Mouse (Mus musculus) hindbrain, embryonic 13.5 days (tissue): ENCODE results near the gene Rimbp2. TPM values are rescaled to one million over a fixed set of nuclear protein-coding genes. Genes with fewer than 3 reads are reported as not detected.

ENCODE experiments used
- ATAC-seq: fragments of 200-750 bp; cut with Nextera tagmentation; 2 replicates; pipeline ENCODE4 v1.8.0; 2017; ENCODE audit warnings: moderate TSS enrichment; ENCODE audit not compliant: low FRiP score
- H3K27ac ChIP-seq: fragments of 300-500 bp; sonication (generic); 2 replicates; pipeline ENCODE4 v1.5.1; 2015; ENCODE audit warnings: inconsistent platforms, mild to moderate bottlenecking, moderate library complexity
- H3K27me3 ChIP-seq: fragments of 300-500 bp; sonication (generic); 2 replicates; pipeline ENCODE4 v1.6.1; 2015; ENCODE audit warnings: mild to moderate bottlenecking, inconsistent platforms
- H3K36me3 ChIP-seq: fragments of 300-500 bp; sonication (generic); 2 replicates; pipeline ENCODE4 v1.6.1; 2015; ENCODE audit warnings: mild to moderate bottlenecking, inconsistent platforms
- H3K4me1 ChIP-seq: fragments of 300-500 bp; sonication (generic); replicated peaks from 2 replicates; pipeline ENCODE4 v1.6.1; 2015; ENCODE audit warnings: inconsistent platforms
- H3K4me2 ChIP-seq: fragments of 300-500 bp; sonication (generic); 2 replicates; pipeline ENCODE4 v1.6.1; 2015; ENCODE audit warnings: inconsistent platforms, mild to moderate bottlenecking, moderate library complexity
- H3K4me3 ChIP-seq: fragments of 300-500 bp; sonication (generic); 2 replicates; pipeline ENCODE4 v1.5.1; 2015; ENCODE audit warnings: mild to moderate bottlenecking, inconsistent platforms
- H3K9ac ChIP-seq: fragments of 300-500 bp; sonication (generic); 2 replicates; pipeline ENCODE4 v1.6.1; 2015; ENCODE audit warnings: mild to moderate bottlenecking, inconsistent platforms
- H3K9me3 ChIP-seq: fragments of 300-500 bp; sonication (generic); 2 replicates; pipeline ENCODE4 v1.6.1; 2016; ENCODE audit warnings: inconsistent platforms
- WGBS: fragments of 180-500 bp; shearing (Covaris S2); methylation state at CpG from one replicate; pipeline ENCODE4 v1.1.7; 2015; 5-methylcytosine and 5-hydroxymethylcytosine counted together
- polyA plus RNA-seq: library from polyadenylated mRNA; unstranded; fragments of >200 nt; fragmentation: Nextera tagmentation; extraction: Ambion mirVana; gene quantifications from 2 replicates; pipeline ENCODE4 v1.2.1, GENCODE M21; 2015

Rimbp2 gene
- polyA plus RNA-seq, 1 experiment from 2014 or later: 4.2 TPM

DNA sequence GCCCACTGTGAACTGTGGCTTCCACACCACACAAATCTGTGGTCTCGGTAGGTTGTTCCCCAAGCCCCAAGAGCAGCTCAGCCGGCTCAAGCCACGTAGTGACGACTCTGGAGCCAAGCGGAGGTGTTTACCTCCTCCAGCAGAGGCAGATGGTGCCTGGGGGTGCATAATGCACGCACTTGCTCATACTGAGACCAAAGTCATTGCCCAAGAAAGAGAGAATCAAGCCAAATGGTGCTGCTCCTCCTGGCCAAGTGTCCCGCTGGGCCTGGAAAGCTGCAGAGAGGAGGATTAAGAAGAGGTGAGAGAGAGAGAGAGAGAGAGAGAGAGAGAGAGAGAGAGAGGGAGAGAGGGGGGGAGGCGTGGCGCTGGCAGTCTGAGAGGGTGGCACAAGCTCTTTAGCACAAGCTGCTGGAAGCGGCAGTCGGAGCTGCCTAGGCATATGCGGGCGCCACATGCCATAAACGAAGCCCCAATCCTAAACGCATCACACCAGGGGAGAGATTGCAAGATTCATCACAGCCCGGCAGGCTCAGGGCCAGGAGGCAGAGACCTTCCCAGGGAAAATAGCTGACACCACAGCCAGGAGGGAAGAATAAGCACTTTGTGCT is 75.8 kb downstream of the Rimbp2 start:
- H3K4me2 ChIP-seq: 0 out of 2 replicates have a peak overlapping the region, but pooled peaks have one; percentile 3
- H3K27me3 ChIP-seq: no peaks in the 10 kb centered on the region
- peak overlapping the region; percentile 55 for H3K27ac ChIP-seq
- no peaks in the 10 kb centered on the region for H3K9me3 ChIP-seq
- H3K9ac ChIP-seq: 0 out of 2 replicates have a peak overlapping the region, but pooled peaks have one; percentile 24
- ATAC-seq: peak; percentile 50
- peaks cover 14% of the 10 kb centered on the region for H3K4me1 ChIP-seq
- no peaks in the 10 kb centered on the region for H3K36me3 ChIP-seq
- no peak overlapping the region for H3K4me3 ChIP-seq
- 19% methylated on average over 16 of the region's 16 CpGs for WGBS

DNA sequence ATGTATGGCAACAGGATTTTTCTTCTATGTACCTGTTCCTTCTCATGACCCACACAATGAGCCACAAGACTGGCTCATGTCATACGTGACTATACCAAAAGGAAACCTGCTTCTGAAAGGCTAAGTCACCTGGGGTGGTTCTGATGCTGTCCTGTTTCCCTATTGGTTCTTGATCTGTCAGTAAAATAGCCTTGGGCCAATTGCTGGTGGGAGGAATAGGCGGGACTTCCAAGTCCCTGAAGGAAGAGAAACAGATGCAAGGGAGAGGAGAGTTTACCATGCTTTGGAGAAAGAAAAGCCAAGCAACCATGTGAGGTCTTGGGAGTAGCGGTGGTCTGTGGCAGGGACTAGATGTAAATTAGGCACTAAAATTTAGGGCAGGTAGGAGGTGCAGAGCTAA is 81.6 kb downstream of the Rimbp2 start:
- WGBS: 74% methylated on average over 3 of the region's 3 CpGs
- no peak overlapping the region for H3K4me2 ChIP-seq
- no peaks in the 10 kb centered on the region for H3K27me3 ChIP-seq
- H3K4me1 ChIP-seq: peaks cover 6% of the 10 kb centered on the region; the same call in 1 of the 2 replicates
- H3K9ac ChIP-seq: no peak overlapping the region
- no peak overlapping the region for H3K27ac ChIP-seq
- no peak overlapping the region for H3K4me3 ChIP-seq
- no peak for ATAC-seq
- H3K36me3 ChIP-seq: no peaks in the 10 kb centered on the region
- no peaks in the 10 kb centered on the region for H3K9me3 ChIP-seq

DNA sequence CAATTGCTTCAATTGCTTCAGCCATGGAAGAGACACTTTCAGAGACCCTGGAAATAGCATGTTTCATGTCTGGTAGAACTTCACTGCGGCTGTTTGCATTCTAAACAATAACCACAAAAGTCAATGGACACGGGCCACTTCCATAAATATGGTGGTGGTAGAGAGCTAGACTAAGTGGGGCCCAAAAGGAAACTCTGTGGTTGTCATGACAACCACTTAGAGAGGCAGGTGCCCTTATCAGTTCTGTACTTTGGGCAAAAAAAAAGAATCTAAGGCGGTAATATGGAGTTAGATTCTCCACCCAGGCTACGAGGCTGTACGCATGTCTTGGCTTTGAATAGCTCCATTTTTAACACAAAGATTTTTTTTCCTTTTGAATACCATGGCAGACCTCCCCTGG is 86.5 kb downstream of the Rimbp2 start:
- Histone ChIP-seq H3K4me2 (no peak overlapping the region), H3K9me3 (no peaks in the 10 kb centered on the region), H3K4me3 (no peak overlapping the region), H3K27ac (no peak overlapping the region), H3K36me3 (no peaks in the 10 kb centered on the region), H3K4me1 (peaks cover 9% of the 10 kb centered on the region; the same call in 1 of the 2 replicates), H3K9ac (no peak overlapping the region), H3K27me3 (no peaks in the 10 kb centered on the region)
- WGBS: 75% methylated on average over 5 of the region's 5 CpGs
- no peak for ATAC-seq

DNA sequence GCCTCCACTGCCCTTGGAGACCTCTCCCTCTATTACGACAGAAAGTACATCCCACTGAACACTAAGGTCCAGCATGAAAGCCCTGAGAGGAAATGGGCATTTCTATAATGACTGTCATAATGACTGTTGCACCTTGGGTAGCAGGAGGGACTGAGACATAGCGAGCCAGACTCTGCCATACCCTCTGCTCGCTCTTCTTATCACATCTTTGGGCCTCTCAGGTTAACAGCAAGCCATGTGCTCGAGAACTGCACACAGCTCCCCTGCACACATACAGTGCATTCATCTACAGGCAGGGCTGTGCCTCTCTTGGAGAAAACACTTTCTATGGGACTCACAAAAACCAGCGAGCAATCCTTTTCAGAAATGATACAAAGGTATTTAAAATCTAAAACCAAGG is 87.0 kb downstream of the Rimbp2 start:
- H3K9me3 ChIP-seq: no peaks in the 10 kb centered on the region
- 86% methylated on average over 5 of the region's 5 CpGs for WGBS
- no peak overlapping the region for H3K4me2 ChIP-seq
- H3K36me3 ChIP-seq: no peaks in the 10 kb centered on the region
- H3K27me3 ChIP-seq: no peaks in the 10 kb centered on the region
- ATAC-seq: no peak
- no peak overlapping the region for H3K27ac ChIP-seq
- no peak overlapping the region for H3K9ac ChIP-seq
- no peak overlapping the region for H3K4me3 ChIP-seq
- peaks cover 11% of the 10 kb centered on the region; the same call in 1 of the 2 replicates for H3K4me1 ChIP-seq

DNA sequence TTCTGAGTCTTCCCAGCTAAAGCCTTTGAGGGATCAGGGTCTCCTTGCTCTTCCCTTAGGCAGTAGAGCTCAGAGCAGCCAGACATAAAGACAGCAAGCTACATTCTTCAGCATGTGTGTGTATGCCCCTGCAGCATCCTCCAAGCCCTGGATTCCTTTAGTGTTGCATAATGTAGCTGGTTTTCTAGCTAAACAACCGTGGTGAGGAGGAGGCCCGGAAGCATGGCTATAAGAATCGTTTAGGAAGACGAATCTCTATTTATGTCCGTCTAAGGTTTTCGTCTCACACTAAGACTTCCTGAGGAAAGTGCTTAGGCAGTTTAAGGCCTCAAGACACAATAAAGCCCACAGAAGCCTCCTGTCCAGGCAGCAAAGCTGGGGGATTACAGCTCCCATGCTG is 89.8 kb downstream of the Rimbp2 start:
- H3K27me3 ChIP-seq: no peaks in the 10 kb centered on the region
- H3K27ac ChIP-seq: no peak overlapping the region
- H3K4me2 ChIP-seq: no peak overlapping the region
- H3K9me3 ChIP-seq: no peaks in the 10 kb centered on the region
- no peaks in the 10 kb centered on the region for H3K36me3 ChIP-seq
- H3K9ac ChIP-seq: no peak overlapping the region
- no peak for ATAC-seq
- 80% methylated on average over 6 of the region's 6 CpGs for WGBS
- peaks cover 17% of the 10 kb centered on the region; the same call in 1 of the 2 replicates for H3K4me1 ChIP-seq
- no peak overlapping the region for H3K4me3 ChIP-seq

DNA sequence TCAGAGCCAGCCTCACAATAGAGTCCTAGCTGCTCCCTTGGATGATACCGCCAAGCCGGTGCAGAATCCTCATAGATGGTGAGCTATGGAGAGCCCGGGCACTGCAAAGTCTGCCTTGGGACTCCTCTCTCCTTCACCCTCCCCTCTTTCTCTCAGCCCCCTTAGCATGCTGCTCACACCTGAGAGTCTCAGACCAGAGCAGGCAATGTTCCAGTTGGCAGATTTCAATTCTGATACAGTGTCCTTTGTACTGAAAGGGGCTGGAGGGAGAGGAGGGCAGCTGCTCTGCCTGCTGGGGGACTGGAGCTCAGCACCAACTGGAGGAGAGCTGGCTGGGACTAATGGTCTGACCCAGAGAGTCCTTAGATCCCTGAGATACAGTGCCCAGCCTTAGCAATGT is 92.4 kb downstream of the Rimbp2 start:
- 85% methylated on average over 3 of the region's 3 CpGs for WGBS
- Histone ChIP-seq H3K4me3 (no peak overlapping the region), H3K9ac (no peak overlapping the region), H3K36me3 (no peaks in the 10 kb centered on the region), H3K27ac (0 out of 2 replicates have a peak overlapping the region, but pooled peaks have one; percentile 18), H3K4me1 (peaks cover 11% of the 10 kb centered on the region; the same call in 1 of the 2 replicates), H3K4me2 (no peak overlapping the region), H3K9me3 (no peaks in the 10 kb centered on the region), H3K27me3 (no peaks in the 10 kb centered on the region)
- ATAC-seq: no peak

DNA sequence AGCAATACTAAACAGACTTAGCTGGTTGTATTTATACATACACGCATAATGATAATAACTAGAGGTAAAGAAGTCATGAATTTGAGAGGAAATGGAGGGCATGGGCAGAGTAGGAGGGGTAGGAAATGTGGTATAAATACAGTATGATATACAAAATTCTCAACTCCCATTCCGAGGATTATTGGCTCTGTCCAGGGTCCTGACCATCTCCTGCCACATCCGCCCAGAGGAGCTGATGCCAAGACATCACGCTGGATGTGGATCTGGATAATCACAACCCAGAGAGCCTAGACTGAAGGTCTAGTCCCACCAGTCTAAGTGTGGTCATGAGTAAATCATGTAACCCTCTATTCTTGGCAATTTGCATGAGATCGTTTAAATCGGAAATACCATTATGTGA is 100.5 kb downstream of the Rimbp2 start:
- Histone ChIP-seq H3K4me1 (no peaks in the 10 kb centered on the region), H3K4me2 (no peak overlapping the region), H3K27ac (no peak overlapping the region), H3K36me3 (no peaks in the 10 kb centered on the region), H3K9ac (no peak overlapping the region), H3K4me3 (no peak overlapping the region), H3K27me3 (no peaks in the 10 kb centered on the region), H3K9me3 (no peaks in the 10 kb centered on the region)
- 66% methylated on average over 6 of the region's 6 CpGs for WGBS
- ATAC-seq: no peak

DNA sequence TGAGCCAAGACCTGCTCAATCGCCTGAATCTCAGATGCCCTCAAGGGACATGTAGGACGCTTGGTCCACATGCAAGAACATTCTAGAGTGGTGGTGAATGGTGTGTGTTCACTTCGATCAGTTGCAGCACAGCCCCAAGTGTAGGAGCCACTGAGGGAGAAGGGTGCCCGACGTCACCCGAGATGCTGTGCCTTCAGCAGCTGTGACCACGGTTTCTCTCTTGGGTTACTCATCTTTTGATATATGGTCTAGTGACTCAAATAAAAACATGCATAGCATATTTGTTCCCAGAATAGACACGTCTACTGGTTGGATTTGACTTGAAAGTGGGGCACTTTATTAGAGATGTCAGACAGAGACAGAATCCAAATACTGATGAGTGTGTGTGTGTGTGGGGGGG is 105.5 kb downstream of the Rimbp2 start:
- Histone ChIP-seq H3K9ac (no peak overlapping the region), H3K4me2 (no peak overlapping the region), H3K9me3 (no peaks in the 10 kb centered on the region), H3K27ac (no peak overlapping the region), H3K4me3 (no peak overlapping the region), H3K4me1 (0 out of 2 replicates have a peak, but pooled peaks cover 5% of the 10 kb centered on the region), H3K27me3 (no peaks in the 10 kb centered on the region), H3K36me3 (peaks cover 13% of the 10 kb centered on the region)
- no peak for ATAC-seq
- WGBS: 81% methylated on average over 8 of the region's 8 CpGs

DNA sequence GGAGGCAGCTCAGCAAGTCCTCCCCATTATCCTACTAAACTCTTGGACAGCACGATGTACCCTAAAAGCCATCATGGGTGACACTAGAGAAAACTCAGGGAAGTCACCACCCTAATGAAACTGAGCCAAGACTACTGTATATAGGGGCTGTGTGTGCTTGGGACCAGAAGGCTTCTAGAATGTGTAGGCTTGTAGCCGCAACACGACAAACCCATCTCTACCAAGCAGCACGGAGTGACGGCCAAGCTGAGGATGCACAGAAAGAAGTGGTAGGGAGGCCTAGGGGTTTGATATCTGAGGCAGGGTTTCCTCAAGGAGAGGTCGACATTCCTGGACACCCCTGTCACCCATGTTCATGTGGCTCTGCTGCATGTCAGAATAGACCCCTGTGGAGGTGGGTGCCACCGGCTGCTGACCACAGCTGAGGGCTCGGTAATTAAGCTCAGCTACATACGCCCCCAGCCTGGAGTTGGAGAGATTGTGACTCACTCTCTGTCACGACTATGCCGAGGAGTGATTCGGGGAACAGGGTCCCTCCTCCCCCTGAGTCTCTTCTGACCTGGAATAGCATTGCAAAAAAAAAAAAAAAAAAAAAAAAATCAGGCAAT is 106.7 kb downstream of the Rimbp2 start:
- H3K36me3 ChIP-seq: peaks cover 13% of the 10 kb centered on the region
- ATAC-seq: no peak

DNA sequence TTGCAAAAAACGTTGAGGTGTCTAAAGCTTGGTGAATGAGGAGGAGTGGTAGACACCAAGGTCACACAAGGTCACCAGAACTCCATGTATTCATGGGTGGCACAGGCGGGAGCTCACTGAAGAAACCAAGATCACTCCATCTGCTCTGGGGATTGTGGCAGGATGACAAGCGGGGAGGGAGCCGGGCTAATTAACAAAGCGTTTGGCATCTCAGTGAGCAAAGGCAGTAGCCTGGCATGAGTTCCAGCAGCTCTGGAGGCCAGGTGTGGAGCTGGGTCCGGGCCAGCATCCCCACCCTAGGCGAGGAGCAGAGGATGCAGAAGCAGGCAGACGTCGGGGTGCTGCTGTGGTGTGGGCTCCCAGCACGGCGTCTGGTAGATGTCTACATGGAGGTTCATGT is 108.3 kb downstream of the Rimbp2 start:
- H3K4me2 ChIP-seq: no peak overlapping the region
- H3K27me3 ChIP-seq: no peaks in the 10 kb centered on the region
- no peak overlapping the region for H3K27ac ChIP-seq
- 86% methylated on average over 11 of the region's 11 CpGs for WGBS
- peaks cover 18% of the 10 kb centered on the region for H3K4me1 ChIP-seq
- no peak overlapping the region for H3K9ac ChIP-seq
- no peak for ATAC-seq
- no peaks in the 10 kb centered on the region for H3K9me3 ChIP-seq
- peaks cover 13% of the 10 kb centered on the region for H3K36me3 ChIP-seq
- no peak overlapping the region for H3K4me3 ChIP-seq

More for the DNA sequence above, 106.7 kb downstream of the Rimbp2 start:
- Histone ChIP-seq H3K27me3 (no peaks in the 10 kb centered on the region), H3K9ac (no peak overlapping the region), H3K27ac (no peak overlapping the region), H3K4me3 (no peak overlapping the region), H3K9me3 (no peaks in the 10 kb centered on the region), H3K4me2 (no peak overlapping the region), H3K4me1 (peaks cover 16% of the 10 kb centered on the region)
- 86% methylated on average over 12 of the region's 12 CpGs for WGBS

DNA sequence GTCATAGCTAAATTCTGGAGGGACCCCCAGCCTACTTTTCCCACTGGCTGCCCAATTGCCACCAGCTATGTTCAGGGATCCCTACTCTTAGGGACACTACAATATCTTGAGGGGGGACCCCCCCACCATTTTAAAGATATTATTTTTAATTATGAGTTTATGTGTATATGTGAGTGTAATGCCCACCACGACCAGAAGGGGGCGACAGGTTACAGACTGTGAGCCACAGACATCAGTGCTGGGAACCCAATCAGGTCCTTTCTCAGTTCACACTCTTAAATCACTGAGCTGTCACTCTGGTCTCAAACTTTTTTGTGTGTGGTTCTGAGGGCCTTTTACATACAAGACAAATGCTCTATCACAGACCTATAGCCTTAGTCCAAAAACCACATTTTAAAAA is 109.3 kb downstream of the Rimbp2 start:
- Histone ChIP-seq H3K27ac (no peak overlapping the region), H3K4me1 (peaks cover 18% of the 10 kb centered on the region), H3K36me3 (peaks cover 13% of the 10 kb centered on the region), H3K4me2 (no peak overlapping the region), H3K27me3 (no peaks in the 10 kb centered on the region), H3K4me3 (no peak overlapping the region), H3K9me3 (no peaks in the 10 kb centered on the region), H3K9ac (no peak overlapping the region)
- 45% methylated on average over 2 of the region's 2 CpGs for WGBS
- ATAC-seq: no peak

DNA sequence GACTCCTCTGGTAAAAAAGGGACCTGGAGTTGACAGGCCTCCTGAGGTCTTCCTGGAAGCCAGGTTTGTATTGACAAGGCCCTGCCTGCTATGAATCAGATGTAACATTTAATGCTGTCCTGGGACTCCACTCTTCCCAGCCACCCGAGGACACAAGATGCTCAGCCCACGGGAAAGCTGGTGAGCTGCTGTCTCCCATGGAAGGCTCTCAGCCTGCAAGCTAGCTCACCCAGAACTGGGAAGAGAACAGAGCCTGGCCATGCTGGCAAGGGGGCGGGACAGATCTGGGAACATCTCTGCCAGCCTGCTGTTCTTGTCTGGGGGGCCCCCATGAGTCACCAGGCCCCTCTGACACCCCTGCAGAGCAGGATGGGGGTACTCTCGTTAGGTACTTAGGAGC is 111.7 kb downstream of the Rimbp2 start:
- no peak overlapping the region for H3K4me2 ChIP-seq
- no peaks in the 10 kb centered on the region for H3K27me3 ChIP-seq
- no peak for ATAC-seq
- H3K4me3 ChIP-seq: no peak overlapping the region
- H3K9me3 ChIP-seq: no peaks in the 10 kb centered on the region
- 69% methylated on average over 4 of the region's 4 CpGs for WGBS
- no peak overlapping the region for H3K27ac ChIP-seq
- H3K36me3 ChIP-seq: peaks cover 13% of the 10 kb centered on the region
- H3K9ac ChIP-seq: no peak overlapping the region
- peaks cover 18% of the 10 kb centered on the region for H3K4me1 ChIP-seq

DNA sequence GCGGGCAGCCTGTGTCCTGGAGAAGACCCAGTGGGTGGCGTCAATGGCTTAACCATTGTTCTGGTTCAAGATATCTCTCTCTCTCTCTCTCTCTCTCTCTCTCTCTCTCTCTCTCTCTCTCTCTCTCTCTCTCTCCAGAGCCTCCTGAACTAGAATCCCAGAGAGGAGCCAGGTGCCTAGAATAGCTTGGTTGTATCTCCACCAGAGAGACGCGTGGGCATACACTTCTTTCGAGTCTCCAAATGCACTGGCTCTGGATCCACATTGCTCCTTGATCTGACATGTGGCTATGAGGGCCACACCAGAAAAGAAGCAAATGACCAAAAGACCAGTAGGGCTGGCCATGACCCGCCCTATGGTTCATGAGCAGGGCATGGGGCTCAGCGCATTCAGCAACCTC is 116.2 kb downstream of the Rimbp2 start:
- Histone ChIP-seq H3K27me3 (no peaks in the 10 kb centered on the region), H3K9me3 (no peaks in the 10 kb centered on the region), H3K4me3 (no peak overlapping the region), H3K4me2 (no peak overlapping the region), H3K27ac (no peak overlapping the region), H3K36me3 (peaks cover 4% of the 10 kb centered on the region; the same call in 1 of the 2 replicates), H3K9ac (no peak overlapping the region), H3K4me1 (peaks cover 6% of the 10 kb centered on the region)
- ATAC-seq: no peak
- WGBS: 94% methylated on average over 7 of the region's 7 CpGs
